In genomic region chr3:98094629-98095583, GRCm38 (mm10) we compare ENCODE assay signal across 9 mouse cellular contexts.
DNase-seq lines count a peak whose midpoint lies in the region; ATAC-seq and TF ChIP-seq lines count a peak whose summit lies in the region.
"Had no signal": no experiment of that assay in that cellular context is flagged by ENCODE, and none has a peak within 500 bp of the region (broad histone marks: within the 10 kb centered on the region; RNA-seq: fewer than 3 reads in every experiment).

No protein-coding gene starts in this region.

- H3K4me1 ChIP-seq in heart, embryonic 14.5 days (ENCODE audit: control insufficient read depth in 2 of 2, insufficient read depth in 2 of 2, low read length in 2 of 2) = peaks cover 18 to 36% of the 10 kb centered on the region in 2 experiments
- H3K4me1 ChIP-seq in heart, adult 2 months (ENCODE audit: control insufficient read depth, insufficient read depth, low read length) = peaks cover 3% of the 10 kb centered on the region
- peaks cover 17% of the 10 kb centered on the region for H3K4me1 ChIP-seq in lung, embryonic 16.5 days (replicated peaks; ENCODE audit: control insufficient read depth, insufficient read depth, low read length)
- H3K4me1 ChIP-seq in lung, adult 2 months (ENCODE audit: control insufficient read depth, insufficient read depth, low read length) = no peaks in the 10 kb centered on the region; the same call in 1 of the 2 replicates
- peaks cover 24% of the 10 kb centered on the region for H3K4me1 ChIP-seq in forebrain, embryonic 12.5 days
- peaks cover 9% of the 10 kb centered on the region for H3K4me1 ChIP-seq in stomach, embryonic 15.5 days

- no peak for DNase-seq in heart, adult 2 months
- no peak for DNase-seq in lung, adult 2 months
- no peak for DNase-seq in cerebellum, adult 8-10 months
- DNase-seq: adrenal gland, adult 2 months; kidney, postnatal 36 days had no signal

- intact Hi-C loops in heart, adult 2 months (cut with DNase I) = no loop called here

- ATAC-seq in heart, embryonic 14.5 days (ENCODE audit: insufficient number of reproducible peaks, insufficient read depth, low FRiP score, low read depth) = peak; percentile 49; the same call in 1 of the 2 replicates
- no peak for ATAC-seq in lung, embryonic 16.5 days (ENCODE audit: low read depth)
- ATAC-seq in forebrain, embryonic 12.5 days (ENCODE audit: low FRiP score) = peak; percentile 31; the same call in 1 of the 2 replicates
- ATAC-seq in stomach, embryonic 15.5 days (ENCODE audit: insufficient read depth, low FRiP score, low read depth) = no peak

- H3K9me3 ChIP-seq in heart, embryonic 14.5 days (ENCODE audit: control insufficient read depth, low read length) = no peaks in the 10 kb centered on the region
- no peaks in the 10 kb centered on the region for H3K9me3 ChIP-seq in lung, embryonic 16.5 days (ENCODE audit: control insufficient read depth, low read length)
- H3K9me3 ChIP-seq in forebrain, embryonic 12.5 days = no peaks in the 10 kb centered on the region
- H3K9me3 ChIP-seq in stomach, embryonic 15.5 days = no peaks in the 10 kb centered on the region

- no peaks in the 10 kb centered on the region for H3K79me2 ChIP-seq in heart, adult 2 months (replicated peaks; ENCODE audit: control insufficient read depth, insufficient read depth, low read length)

- no peak for TF ChIP-seq CTCF in heart, adult 2 months (IDR thresholded peaks at IDR 0.05)
- no peak for TF ChIP-seq CTCF in lung, adult 2 months (IDR thresholded peaks at IDR 0.05; ENCODE audit: insufficient read depth, low read length)

- H3K27me3 ChIP-seq in heart, embryonic 14.5 days (ENCODE audit: control insufficient read depth, insufficient read depth, low read length) = no peaks in the 10 kb centered on the region
- H3K27me3 ChIP-seq in heart, adult 2 months (ENCODE audit: control insufficient read depth, insufficient read depth, low read length) = no peaks in the 10 kb centered on the region
- no peaks in the 10 kb centered on the region for H3K27me3 ChIP-seq in lung, embryonic 16.5 days (ENCODE audit: control insufficient read depth, insufficient read depth, low read depth, low read length)
- H3K27me3 ChIP-seq in forebrain, embryonic 12.5 days = no peaks in the 10 kb centered on the region
- no peaks in the 10 kb centered on the region for H3K27me3 ChIP-seq in stomach, embryonic 15.5 days (replicated peaks)

- no peak overlapping the region for H3K4me3 ChIP-seq in heart, embryonic 14.5 days (ENCODE audit: control insufficient read depth in 1 of 2, insufficient read depth in 1 of 2, low read depth in 1 of 2, low read length in 2 of 2)
- no peak overlapping the region for H3K4me3 ChIP-seq in heart, adult 2 months
- no peak overlapping the region for H3K4me3 ChIP-seq in lung, embryonic 16.5 days (ENCODE audit: low read length)
- H3K4me3 ChIP-seq in lung, adult 2 months (replicated peaks; ENCODE audit: extremely low read depth, low read depth, low read length) = no peak overlapping the region
- H3K4me3 ChIP-seq in forebrain, embryonic 12.5 days (replicated peaks) = no peak overlapping the region
- H3K4me3 ChIP-seq in stomach, embryonic 15.5 days (replicated peaks) = no peak overlapping the region

- WGBS in heart, embryonic 14.5 days = 27% methylated on average over 17 of the region's 17 CpGs
- 67% methylated on average over 17 of the region's 17 CpGs for WGBS in heart, adult 2 months
- 55% methylated on average over 17 of the region's 17 CpGs for WGBS in lung, embryonic 16.5 days
- WGBS in lung, adult 2 months = 62% methylated on average over 17 of the region's 17 CpGs
- 76% methylated on average over 17 of the region's 17 CpGs for WGBS in forebrain, embryonic 12.5 days
- WGBS in stomach, embryonic 15.5 days = 41% methylated on average over 17 of the region's 17 CpGs

- no peak for TF ChIP-seq EP300 in heart, adult 2 months (IDR thresholded peaks at IDR 0.05; ENCODE audit: insufficient read depth, low read depth, low read length)

- H3K36me3 ChIP-seq in heart, embryonic 14.5 days (ENCODE audit: control insufficient read depth, insufficient read depth, low read length) = peaks cover 20% of the 10 kb centered on the region
- no peaks in the 10 kb centered on the region for H3K36me3 ChIP-seq in heart, adult 2 months (ENCODE audit: control insufficient read depth, insufficient read depth, low read length)
- peaks cover 14% of the 10 kb centered on the region for H3K36me3 ChIP-seq in lung, embryonic 16.5 days (ENCODE audit: control insufficient read depth, insufficient read depth, low read length)
- H3K36me3 ChIP-seq in forebrain, embryonic 12.5 days (replicated peaks) = peaks cover 25% of the 10 kb centered on the region
- peaks cover 16% of the 10 kb centered on the region for H3K36me3 ChIP-seq in stomach, embryonic 15.5 days

- TF ChIP-seq POLR2A in heart, adult 2 months (IDR thresholded peaks at IDR 0.05; ENCODE audit: insufficient read depth, low read depth, low read length) = no peak
- TF ChIP-seq POLR2A in lung, adult 2 months (IDR thresholded peaks at IDR 0.05; ENCODE audit: borderline replicate concordance, extremely low read depth, low read depth, low read length) = no peak

- H3K27ac ChIP-seq in heart, embryonic 14.5 days (replicated peaks in 1 of 2; ENCODE audit: control insufficient read depth in 1 of 2, insufficient read depth in 1 of 2, low read depth in 2 of 2, low read length in 2 of 2) = peak overlapping the region; percentile 92
- no peak overlapping the region for H3K27ac ChIP-seq in heart, adult 2 months
- 0 out of 2 replicates have a peak overlapping the region, but pooled peaks have one; percentile 21 for H3K27ac ChIP-seq in lung, embryonic 16.5 days (ENCODE audit: low read length)
- peak overlapping the region; percentile 46 for H3K27ac ChIP-seq in forebrain, embryonic 12.5 days
- peak overlapping the region; percentile 41; the same call in 1 of the 2 replicates for H3K27ac ChIP-seq in stomach, embryonic 15.5 days

- H3K9ac ChIP-seq in heart, embryonic 14.5 days (ENCODE audit: low read length) = peak overlapping the region; percentile 42; the same call in 1 of the 2 replicates
- H3K9ac ChIP-seq in heart, adult 2 months (ENCODE audit: low read depth, low read length) = no peak overlapping the region
- no peak overlapping the region for H3K9ac ChIP-seq in lung, embryonic 16.5 days (ENCODE audit: low read length)
- no peak overlapping the region for H3K9ac ChIP-seq in forebrain, embryonic 12.5 days
- H3K9ac ChIP-seq in stomach, embryonic 15.5 days = no peak overlapping the region

- peak overlapping the region; percentile 26 for H3K4me2 ChIP-seq in heart, embryonic 14.5 days (ENCODE audit: low read length)
- no peak overlapping the region for H3K4me2 ChIP-seq in lung, embryonic 16.5 days (ENCODE audit: low read depth, low read length)
- H3K4me2 ChIP-seq in forebrain, embryonic 12.5 days = no peak overlapping the region
- H3K4me2 ChIP-seq in stomach, embryonic 15.5 days = no peak overlapping the region

Comparison
In these comparisons a context has a peak if more than half of its experiments do, and no peak if none do; other contexts are left out.
1. ATAC-seq: peak in heart, embryonic 14.5 days (single experiment) and forebrain, embryonic 12.5 days (single experiment); none in lung, embryonic 16.5 days (single experiment) and stomach, embryonic 15.5 days (single experiment).